Comparison of ENCODE assay signal across 24 mouse cellular contexts in genomic region chr7:51756218-51756617, GRCm38 (mm10).
"Had no signal": no experiment of that assay in that cellular context is flagged by ENCODE, and none has a peak within 500 bp of the region (broad histone marks: within the 10 kb centered on the region; RNA-seq: fewer than 3 reads in every experiment).

No protein-coding gene starts in this region.

- H3K36me3 ChIP-seq: heart, embryonic 13.5 days; heart, embryonic 15.5 days; hindbrain, embryonic 13.5 days; hindbrain, embryonic 15.5 days; limb, embryonic 13.5 days; limb, embryonic 15.5 days; liver, embryonic 12.5 days had no signal

- H3K4me1 ChIP-seq: heart, embryonic 13.5 days; heart, embryonic 15.5 days; liver, embryonic 12.5 days had no signal

- H3K4me3 ChIP-seq: heart, embryonic 13.5 days; heart, embryonic 15.5 days; hindbrain, embryonic 13.5 days; hindbrain, embryonic 15.5 days; layer of hippocampus, adult 2 months; limb, embryonic 13.5 days; limb, embryonic 15.5 days; liver, embryonic 12.5 days had no signal

- H3K9ac ChIP-seq: heart, embryonic 13.5 days; heart, embryonic 15.5 days; hindbrain, embryonic 13.5 days; hindbrain, embryonic 15.5 days; limb, embryonic 13.5 days; limb, embryonic 15.5 days; liver, embryonic 12.5 days had no signal

- H3K9me3 ChIP-seq: heart, embryonic 13.5 days; heart, embryonic 15.5 days; hindbrain, embryonic 13.5 days; hindbrain, embryonic 15.5 days; limb, embryonic 13.5 days; limb, embryonic 15.5 days; liver, embryonic 12.5 days had no signal

- DNase-seq: gastrocnemius, postnatal 14 days; gastrocnemius, postnatal 36 days; heart, adult 18-20 months; heart, postnatal 14 days; heart, postnatal 36 days; kidney, adult 11 months; kidney, adult 2 months; kidney, adult 9 months; kidney, postnatal 10 days; kidney, postnatal 25 days; kidney, postnatal 4 days; layer of hippocampus, postnatal 36 days; left cerebral cortex, postnatal 4 days had no signal

- ATAC-seq: hindbrain, postnatal 0 days; intestine, embryonic 16.5 days; liver, embryonic 12.5 days had no signal

- H3K4me2 ChIP-seq: heart, embryonic 11.5 days; heart, embryonic 13.5 days; heart, embryonic 15.5 days; hindbrain, embryonic 13.5 days; hindbrain, embryonic 15.5 days; limb, embryonic 13.5 days; limb, embryonic 15.5 days; liver, embryonic 12.5 days had no signal

- H3K27me3 ChIP-seq: heart, embryonic 13.5 days; heart, embryonic 15.5 days; hindbrain, embryonic 15.5 days; limb, embryonic 13.5 days; limb, embryonic 15.5 days; liver, embryonic 12.5 days had no signal

- H3K27ac ChIP-seq: heart, embryonic 13.5 days; heart, embryonic 15.5 days; hindbrain, embryonic 15.5 days; hindbrain, postnatal 0 days; layer of hippocampus, adult 2 months; limb, embryonic 13.5 days; limb, embryonic 15.5 days; liver, embryonic 12.5 days had no signal
